Mouse (Mus musculus): ENCODE results near the gene Bmp10. TPM values are rescaled to one million over a fixed set of nuclear protein-coding genes. Genes with fewer than 3 reads are reported as not detected.

The Bmp10 gene
- polyA plus RNA-seq, 1 experiment: not detected

DNA sequence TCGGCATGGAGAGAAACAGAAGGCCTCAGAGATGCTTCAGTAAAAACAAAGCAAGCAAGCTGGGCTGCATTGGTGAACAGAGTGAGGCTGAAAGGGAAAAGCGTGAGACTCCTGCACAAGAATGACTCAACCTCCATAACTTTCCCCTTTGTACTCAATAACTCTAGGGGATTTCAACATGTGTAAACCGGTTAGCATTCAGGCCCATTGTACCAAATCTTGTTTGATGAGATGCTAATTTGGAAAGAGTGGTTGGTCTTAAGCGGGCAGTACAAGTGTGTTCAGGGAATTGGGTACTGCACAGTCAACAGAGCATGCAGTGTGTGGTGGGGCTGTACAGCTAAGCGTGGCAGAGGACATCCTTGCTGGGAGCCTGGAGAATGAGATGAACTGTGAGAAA, 46.4 kb downstream of the Bmp10 start:
- Histone ChIP-seq H3K27ac (ENCODE audit: insufficient read depth, low read depth, low read length) (no peak overlapping the region), H3K4me1 (ENCODE audit: control insufficient read depth, insufficient read depth, low read length) (no peaks in the 10 kb centered on the region), H3K27me3 (replicated peaks; ENCODE audit: control insufficient read depth, insufficient read depth, low read length) (no peaks in the 10 kb centered on the region), H3K36me3 (ENCODE audit: control insufficient read depth, insufficient read depth, low read length) (no peaks in the 10 kb centered on the region), H3K4me3 (ENCODE audit: insufficient read depth, low read depth, low read length) (no peak overlapping the region)
- WGBS: 84% methylated on average over 5 of the region's 5 CpGs
- no peak for TF ChIP-seq CTCF (conservative IDR thresholded peaks at IDR 0.05; ENCODE audit: insufficient read depth, insufficient read length, low read depth, low read length)
- no peak for TF ChIP-seq POLR2A (IDR thresholded peaks at IDR 0.05; ENCODE audit: low read depth, low read length)
- DNase-seq: no peak

DNA sequence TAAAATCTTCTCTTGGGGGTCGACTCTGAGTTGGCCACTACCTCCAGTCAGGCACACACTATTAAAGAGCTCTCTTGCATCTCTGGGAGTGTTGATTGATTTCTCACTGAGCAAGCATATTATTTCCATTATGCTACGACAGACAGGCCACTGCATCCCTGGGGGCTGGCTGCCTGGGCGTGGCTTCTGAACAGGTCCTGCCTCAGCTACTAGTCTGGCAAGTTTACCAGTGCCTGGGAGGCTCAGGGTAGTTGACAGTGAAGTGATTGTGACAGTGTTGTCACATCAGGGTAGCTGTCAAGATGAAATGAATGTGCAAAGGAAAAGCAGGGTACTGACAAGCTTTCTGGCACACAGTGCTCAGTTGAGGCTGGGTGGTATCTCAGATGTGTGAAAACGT, 50.1 kb downstream of the Bmp10 start:
- Histone ChIP-seq H3K27me3 (replicated peaks; ENCODE audit: control insufficient read depth, insufficient read depth, low read length) (no peaks in the 10 kb centered on the region), H3K4me3 (ENCODE audit: insufficient read depth, low read depth, low read length) (no peak overlapping the region), H3K4me1 (ENCODE audit: control insufficient read depth, insufficient read depth, low read length) (no peaks in the 10 kb centered on the region), H3K36me3 (ENCODE audit: control insufficient read depth, insufficient read depth, low read length) (no peaks in the 10 kb centered on the region), H3K27ac (ENCODE audit: insufficient read depth, low read depth, low read length) (no peak overlapping the region)
- 52% methylated on average over 4 of the region's 4 CpGs for WGBS
- no peak for DNase-seq
- TF ChIP-seq CTCF (conservative IDR thresholded peaks at IDR 0.05; ENCODE audit: insufficient read depth, insufficient read length, low read depth, low read length): no peak
- TF ChIP-seq POLR2A (IDR thresholded peaks at IDR 0.05; ENCODE audit: low read depth, low read length): no peak

DNA sequence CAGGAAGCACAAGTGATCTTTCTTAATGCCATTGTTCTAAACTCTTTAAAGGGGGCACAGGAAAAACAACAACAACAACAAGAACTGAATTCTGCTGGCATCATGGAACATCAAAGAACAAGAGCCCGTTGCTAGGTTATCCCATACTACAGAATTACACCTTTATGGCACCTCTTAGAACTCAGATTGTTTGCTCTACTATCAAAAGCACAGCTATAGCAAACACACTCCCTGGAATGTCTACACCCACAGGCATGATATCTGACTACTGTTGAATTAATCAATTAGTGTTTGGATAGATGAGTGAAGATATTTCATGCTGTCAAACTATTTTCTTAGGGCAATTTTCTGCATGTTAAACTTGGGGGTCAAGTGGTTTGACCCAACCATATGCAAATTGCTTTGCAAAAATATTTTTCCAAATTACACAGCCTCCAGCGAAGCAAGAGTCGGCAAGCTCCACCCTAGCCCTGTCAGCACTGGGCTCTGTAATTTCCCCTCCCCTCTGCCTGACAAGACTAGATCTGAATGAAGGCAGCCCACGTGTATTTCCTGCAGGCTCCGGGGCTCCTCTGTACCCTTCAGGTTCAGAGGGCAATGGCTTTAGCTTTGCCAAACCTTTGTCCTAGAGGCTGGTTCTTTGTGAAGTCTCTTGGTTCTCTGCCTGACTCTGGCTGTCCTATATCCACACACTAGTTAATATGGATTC, 50.7 kb downstream of the Bmp10 start:
- Histone ChIP-seq H3K36me3 (ENCODE audit: control insufficient read depth, insufficient read depth, low read length) (no peaks in the 10 kb centered on the region), H3K4me3 (ENCODE audit: insufficient read depth, low read depth, low read length) (no peak overlapping the region), H3K4me1 (ENCODE audit: control insufficient read depth, insufficient read depth, low read length) (no peaks in the 10 kb centered on the region), H3K27me3 (replicated peaks; ENCODE audit: control insufficient read depth, insufficient read depth, low read length) (no peaks in the 10 kb centered on the region), H3K27ac (ENCODE audit: insufficient read depth, low read depth, low read length) (no peak overlapping the region)
- no peak for DNase-seq
- 18% methylated on average over 5 of the region's 5 CpGs for WGBS
- TF ChIP-seq CTCF (conservative IDR thresholded peaks at IDR 0.05; ENCODE audit: insufficient read depth, insufficient read length, low read depth, low read length): no peak
- TF ChIP-seq POLR2A (IDR thresholded peaks at IDR 0.05; ENCODE audit: low read depth, low read length): no peak

DNA sequence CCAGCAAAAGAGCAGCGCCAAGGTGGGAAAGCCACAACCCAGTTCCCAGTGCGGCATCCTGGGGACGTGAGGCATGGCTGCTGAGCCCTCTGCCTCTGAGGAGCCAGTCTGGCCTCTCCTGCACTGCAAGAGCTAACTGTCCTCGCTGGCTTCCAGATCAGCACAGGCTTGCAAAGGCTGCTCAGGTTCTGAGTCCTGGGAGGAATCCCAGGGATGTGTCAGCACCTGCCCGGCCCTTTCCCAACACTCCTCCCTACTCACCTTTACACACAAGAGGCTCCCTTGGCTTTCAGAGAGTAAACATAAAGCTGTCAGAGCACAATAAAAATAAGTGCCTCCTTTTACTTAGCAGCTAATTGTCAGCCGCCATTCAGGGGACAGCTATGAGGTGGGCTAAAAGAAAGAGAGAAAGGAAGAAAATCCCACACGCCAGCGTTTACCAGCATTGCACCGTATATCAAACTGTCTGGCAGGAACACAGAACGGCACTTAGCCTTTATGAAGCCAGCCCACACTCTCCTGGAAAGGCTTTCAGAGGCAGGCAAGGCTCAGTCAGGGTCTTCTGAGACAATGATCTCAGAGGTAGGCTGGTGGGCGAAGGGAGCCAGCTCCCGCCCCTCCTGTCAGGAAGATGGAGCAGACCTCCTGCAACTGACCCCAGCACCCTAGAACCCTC, 54.6 kb downstream of the Bmp10 start:
- H3K36me3 ChIP-seq (ENCODE audit: control insufficient read depth, insufficient read depth, low read length): no peaks in the 10 kb centered on the region
- no peak for TF ChIP-seq CTCF (conservative IDR thresholded peaks at IDR 0.05; ENCODE audit: insufficient read depth, insufficient read length, low read depth, low read length)
- TF ChIP-seq POLR2A (IDR thresholded peaks at IDR 0.05; ENCODE audit: low read depth, low read length): no peak
- H3K27ac ChIP-seq (ENCODE audit: insufficient read depth, low read depth, low read length): no peak overlapping the region
- 55% methylated on average over 12 of the region's 12 CpGs for WGBS
- H3K4me1 ChIP-seq (ENCODE audit: control insufficient read depth, insufficient read depth, low read length): no peaks in the 10 kb centered on the region
- H3K27me3 ChIP-seq (replicated peaks; ENCODE audit: control insufficient read depth, insufficient read depth, low read length): no peaks in the 10 kb centered on the region
- H3K4me3 ChIP-seq (ENCODE audit: insufficient read depth, low read depth, low read length): no peak overlapping the region
- no peak for DNase-seq

DNA sequence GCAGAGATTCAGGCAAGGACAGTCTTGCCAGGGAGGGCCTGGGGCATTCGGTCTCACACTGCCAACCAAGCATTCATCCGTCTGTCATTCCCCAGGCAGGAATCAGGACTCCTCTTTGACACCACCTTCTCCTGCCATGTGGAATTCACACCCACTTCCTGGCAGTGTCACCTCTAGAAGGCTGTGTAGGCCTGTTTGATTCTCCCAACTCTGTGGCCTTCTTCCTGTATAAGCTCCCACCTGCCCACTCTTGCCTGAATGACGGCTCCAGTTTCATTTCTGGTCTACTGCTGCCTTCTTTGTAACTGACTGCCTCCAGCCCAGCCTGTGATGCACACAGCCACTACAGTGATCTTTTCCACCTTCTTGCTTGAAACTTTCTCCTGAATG, 55.1 kb downstream of the Bmp10 start:
- H3K4me3 ChIP-seq (ENCODE audit: insufficient read depth, low read depth, low read length): no peak overlapping the region
- H3K4me1 ChIP-seq (ENCODE audit: control insufficient read depth, insufficient read depth, low read length): no peaks in the 10 kb centered on the region
- WGBS: 50% methylated on average over 3 of the region's 3 CpGs
- H3K27me3 ChIP-seq (replicated peaks; ENCODE audit: control insufficient read depth, insufficient read depth, low read length): no peaks in the 10 kb centered on the region
- H3K36me3 ChIP-seq (ENCODE audit: control insufficient read depth, insufficient read depth, low read length): no peaks in the 10 kb centered on the region
- TF ChIP-seq CTCF (conservative IDR thresholded peaks at IDR 0.05; ENCODE audit: insufficient read depth, insufficient read length, low read depth, low read length): no peak
- TF ChIP-seq POLR2A (IDR thresholded peaks at IDR 0.05; ENCODE audit: low read depth, low read length): no peak
- no peak for DNase-seq
- H3K27ac ChIP-seq (ENCODE audit: insufficient read depth, low read depth, low read length): no peak overlapping the region

DNA sequence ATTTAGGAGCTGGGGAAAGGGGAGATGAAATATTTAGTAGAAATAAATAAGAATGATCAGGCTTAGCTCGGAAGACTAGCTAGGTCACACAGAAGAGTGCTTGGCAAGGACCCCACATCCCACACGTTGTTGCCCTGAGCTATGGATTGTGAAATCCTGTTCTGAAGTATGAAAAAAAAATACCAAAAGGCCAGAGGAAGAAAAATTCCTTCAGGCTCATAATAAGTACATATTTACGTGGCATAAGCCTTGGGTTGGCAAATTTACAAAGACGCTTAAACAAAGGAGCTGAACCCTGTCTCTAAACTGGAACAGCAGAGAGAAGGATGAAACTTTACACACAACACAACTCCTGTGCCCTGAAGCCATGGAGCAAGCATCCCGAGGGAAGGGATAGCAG, 56.0 kb downstream of the Bmp10 start:
- Histone ChIP-seq H3K27ac (ENCODE audit: insufficient read depth, low read depth, low read length) (no peak overlapping the region), H3K27me3 (replicated peaks; ENCODE audit: control insufficient read depth, insufficient read depth, low read length) (no peaks in the 10 kb centered on the region), H3K36me3 (ENCODE audit: control insufficient read depth, insufficient read depth, low read length) (no peaks in the 10 kb centered on the region), H3K4me1 (ENCODE audit: control insufficient read depth, insufficient read depth, low read length) (no peaks in the 10 kb centered on the region), H3K4me3 (ENCODE audit: insufficient read depth, low read depth, low read length) (no peak overlapping the region)
- no peak for DNase-seq
- no peak for TF ChIP-seq POLR2A (IDR thresholded peaks at IDR 0.05; ENCODE audit: low read depth, low read length)
- no peak for TF ChIP-seq CTCF (conservative IDR thresholded peaks at IDR 0.05; ENCODE audit: insufficient read depth, insufficient read length, low read depth, low read length)
- 78% methylated on average over 5 of the region's 5 CpGs for WGBS

Other genes with a start within 250 kb of the Bmp10 start
- gene Antxr1, start 93.2 kb upstream of the Bmp10 start, polyA plus RNA-seq (2012; rRNA removed): 2.0 and 2.5 TPM in 2 replicates
- gene Gkn1, start 78.1 kb upstream of the Bmp10 start, polyA plus RNA-seq (2012; rRNA removed): 0.10 and 0.48 TPM in 2 replicates
- gene Gkn2, start 55.6 kb upstream of the Bmp10 start, polyA plus RNA-seq (2012; rRNA removed): not detected in 2 replicates
- 0.58 and 1.5 TPM in 2 replicates for gene Gkn3, start 40.1 kb upstream of the Bmp10 start, polyA plus RNA-seq (2012; rRNA removed)
- gene Arhgap25, start 104.3 kb downstream of the Bmp10 start, polyA plus RNA-seq (2012; rRNA removed): 0.68 and 1.5 TPM in 2 replicates
- 0.19 and 0.22 TPM in 2 replicates for gene Prokr1, start 161.7 kb downstream of the Bmp10 start, polyA plus RNA-seq (2012; rRNA removed)
- 2.6 TPM in 2 replicates for gene Aplf, start 243.2 kb downstream of the Bmp10 start, polyA plus RNA-seq (2012; rRNA removed)